Mouse (Mus musculus) neural tube, embryonic 14.5 days (tissue): ENCODE data around the gene Prmt8. TPM values are rescaled to one million over a fixed set of nuclear protein-coding genes. Genes with fewer than 3 reads are reported as not detected.
A peak's percentile ranks its signal among the peaks of the same experiment; 100 is the strongest.

Source experiments
- ATAC-seq: fragments of 200-750 bp; cut with Nextera tagmentation; 2 replicates; pipeline ENCODE4 v1.8.0; 2017; ENCODE audit warnings: low read depth, mild to moderate bottlenecking, moderate TSS enrichment, moderate library complexity
- H3K27ac ChIP-seq: fragments of 300-500 bp; sonication (generic); 2 replicates; pipeline ENCODE4 v1.5.1; 2014; ENCODE audit warnings: low read depth, mild to moderate bottlenecking, control low read depth, low read length, moderate library complexity, mixed read lengths
- H3K27me3 ChIP-seq: fragments of 300-500 bp; sonication (generic); 2 replicates; pipeline ENCODE4 v1.6.1; 2014; ENCODE audit warnings: low read length; ENCODE audit not compliant: control insufficient read depth, insufficient read depth
- H3K36me3 ChIP-seq: fragments of 300-500 bp; sonication (generic); 2 replicates; pipeline ENCODE4 v1.6.1; 2014; ENCODE audit warnings: low read length, mixed read lengths; ENCODE audit not compliant: control insufficient read depth, insufficient read depth
- H3K4me1 ChIP-seq: fragments of 300-500 bp; sonication (generic); 2 replicates; pipeline ENCODE4 v1.6.1; 2014; ENCODE audit warnings: low read length; ENCODE audit not compliant: control insufficient read depth, insufficient read depth
- H3K4me2 ChIP-seq: fragments of 300-500 bp; sonication (generic); 2 replicates; pipeline ENCODE4 v1.6.1; 2014; ENCODE audit warnings: mild to moderate bottlenecking, low read depth, low read length, control low read depth
- H3K4me3 ChIP-seq: fragments of 300-500 bp; sonication (generic); 2 replicates; pipeline ENCODE4 v1.5.1; 2014; ENCODE audit warnings: low read depth, low read length, control low read depth, mixed read lengths
- H3K9ac ChIP-seq: fragments of 300-500 bp; sonication (generic); replicated peaks from 2 replicates; pipeline ENCODE4 v1.6.1; 2014; ENCODE audit warnings: low read depth, mild to moderate bottlenecking, control low read depth, low read length, mixed read lengths
- H3K9me3 ChIP-seq: fragments of 300-500 bp; sonication (generic); 2 replicates; pipeline ENCODE4 v1.6.1; 2016; ENCODE audit warnings: low read length; ENCODE audit not compliant: control insufficient read depth
- WGBS: fragments of 180-500 bp; shearing (Covaris S2); extraction: QIAGEN DNeasy Blood & Tissue Kit; methylation state at CpG from one replicate; pipeline ENCODE4 v1.1.7; 2014; 5-methylcytosine and 5-hydroxymethylcytosine counted together
- polyA plus RNA-seq: library from polyadenylated mRNA; unstranded; fragments of >200 nt; fragmentation: Nextera tagmentation; extraction: Ambion mirVana; gene quantifications from 2 replicates; pipeline ENCODE4 v1.2.1, GENCODE M21; 2014

The Prmt8 gene
- polyA plus RNA-seq, 1 experiment from 2014 or later: 45.9 TPM

GRCm38 (mm10) chr6:127766641-127767200, 2.6 kb downstream of the Prmt8 start:
- H3K27ac ChIP-seq: peak overlapping the region; percentile 80
- H3K4me1 ChIP-seq: peaks cover 17% of the 10 kb centered on the region; the same call in 1 of the 2 replicates
- peak overlapping the region; percentile 75 for H3K9ac ChIP-seq
- peak; percentile 44 for ATAC-seq
- no peaks in the 10 kb centered on the region for H3K36me3 ChIP-seq
- H3K27me3 ChIP-seq: peaks cover 2% of the 10 kb centered on the region; the same call in 1 of the 2 replicates
- peak overlapping the region; percentile 81 for H3K4me2 ChIP-seq
- WGBS: under 1% methylated on average over 28 of the region's 28 CpGs
- peak overlapping the region; percentile 73 for H3K4me3 ChIP-seq
- no peaks in the 10 kb centered on the region for H3K9me3 ChIP-seq

- Histone ChIP-seq H3K4me3 (peak overlapping the region; percentile 73), H3K27me3 (peaks cover 2% of the 10 kb centered on the region; the same call in 1 of the 2 replicates), H3K9ac (peak overlapping the region; percentile 75; the same call in 1 of the 2 replicates), H3K4me2 (peak overlapping the region; percentile 81), H3K4me1 (peaks cover 17% of the 10 kb centered on the region; the same call in 1 of the 2 replicates), H3K27ac (no peak overlapping the region; the same call in 1 of the 2 replicates), H3K9me3 (no peaks in the 10 kb centered on the region), H3K36me3 (no peaks in the 10 kb centered on the region)
- ATAC-seq: no peak
- 6% methylated on average over 9 of the region's 11 CpGs for WGBS
Measured at GRCm38 (mm10) chr6:127766041-127766604, 3.1 kb downstream of the Prmt8 start.

- peaks cover 17% of the 10 kb centered on the region; the same call in 1 of the 2 replicates for H3K4me1 ChIP-seq
- peak overlapping the region; percentile 81 for H3K4me2 ChIP-seq
- peak overlapping the region; percentile 73; the same call in 1 of the 2 replicates for H3K4me3 ChIP-seq
- H3K27ac ChIP-seq: no peak overlapping the region
- ATAC-seq: no peak
- no peaks in the 10 kb centered on the region for H3K36me3 ChIP-seq
- 33% methylated on average over 5 of the region's 5 CpGs for WGBS
- H3K9ac ChIP-seq: no peak overlapping the region
- peaks cover 2% of the 10 kb centered on the region; the same call in 1 of the 2 replicates for H3K27me3 ChIP-seq
- no peaks in the 10 kb centered on the region for H3K9me3 ChIP-seq
Measured at GRCm38 (mm10) chr6:127765573-127765972, 3.7 kb downstream of the Prmt8 start.

- H3K9ac ChIP-seq: no peak overlapping the region
- WGBS: 53% methylated on average over 4 of the region's 4 CpGs
- no peak overlapping the region for H3K4me3 ChIP-seq
- peaks cover 17% of the 10 kb centered on the region for H3K4me1 ChIP-seq
- H3K27me3 ChIP-seq: no peaks in the 10 kb centered on the region
- no peak overlapping the region for H3K27ac ChIP-seq
- no peaks in the 10 kb centered on the region for H3K36me3 ChIP-seq
- no peak for ATAC-seq
- no peak overlapping the region for H3K4me2 ChIP-seq
- H3K9me3 ChIP-seq: no peaks in the 10 kb centered on the region
Measured at GRCm38 (mm10) chr6:127758264-127758663, 11.0 kb downstream of the Prmt8 start.

- H3K9me3 ChIP-seq: no peaks in the 10 kb centered on the region
- no peak overlapping the region for H3K27ac ChIP-seq
- H3K27me3 ChIP-seq: no peaks in the 10 kb centered on the region
- H3K4me3 ChIP-seq: no peak overlapping the region
- ATAC-seq: peak; percentile 31; the same call in 1 of the 2 replicates
- no peaks in the 10 kb centered on the region for H3K36me3 ChIP-seq
- no peak overlapping the region for H3K9ac ChIP-seq
- H3K4me2 ChIP-seq: no peak overlapping the region
- WGBS: 63% methylated on average over 5 of the region's 5 CpGs
- peaks cover 17% of the 10 kb centered on the region for H3K4me1 ChIP-seq
Measured at GRCm38 (mm10) chr6:127757667-127758167, 11.6 kb downstream of the Prmt8 start.

GRCm38 (mm10) chr6:127756856-127757255, 12.4 kb downstream of the Prmt8 start:
- Histone ChIP-seq H3K27me3 (no peaks in the 10 kb centered on the region), H3K4me3 (no peak overlapping the region), H3K9me3 (no peaks in the 10 kb centered on the region), H3K9ac (no peak overlapping the region), H3K4me1 (peaks cover 23% of the 10 kb centered on the region), H3K27ac (no peak overlapping the region), H3K4me2 (no peak overlapping the region), H3K36me3 (no peaks in the 10 kb centered on the region)
- no peak for ATAC-seq
- 10% methylated on average over 12 of the region's 12 CpGs for whole genome bisulfite sequencing

GRCm38 (mm10) chr6:127753228-127753627, 16.0 kb downstream of the Prmt8 start:
- H3K4me3 ChIP-seq: no peak overlapping the region
- peaks cover 19% of the 10 kb centered on the region for H3K4me1 ChIP-seq
- H3K9ac ChIP-seq: no peak overlapping the region
- ATAC-seq: no peak
- no peaks in the 10 kb centered on the region for H3K36me3 ChIP-seq
- 63% methylated on average over 6 of the region's 6 CpGs for WGBS
- H3K27ac ChIP-seq: no peak overlapping the region
- no peaks in the 10 kb centered on the region for H3K9me3 ChIP-seq
- H3K4me2 ChIP-seq: no peak overlapping the region
- H3K27me3 ChIP-seq: no peaks in the 10 kb centered on the region

- no peaks in the 10 kb centered on the region for H3K36me3 ChIP-seq
- H3K4me2 ChIP-seq: no peak overlapping the region
- H3K27ac ChIP-seq: no peak overlapping the region
- no peaks in the 10 kb centered on the region for H3K27me3 ChIP-seq
- H3K9me3 ChIP-seq: no peaks in the 10 kb centered on the region
- ATAC-seq: no peak
- H3K4me1 ChIP-seq: peaks cover 15% of the 10 kb centered on the region
- 55% methylated on average over 3 of the region's 3 CpGs for WGBS
- H3K9ac ChIP-seq: no peak overlapping the region
- H3K4me3 ChIP-seq: no peak overlapping the region
Measured at GRCm38 (mm10) chr6:127752681-127753080, 16.6 kb downstream of the Prmt8 start.

GRCm38 (mm10) chr6:127751499-127751898, 17.8 kb downstream of the Prmt8 start:
- ATAC-seq: no peak
- Histone ChIP-seq H3K4me2 (no peak overlapping the region), H3K9me3 (no peaks in the 10 kb centered on the region), H3K36me3 (no peaks in the 10 kb centered on the region), H3K4me3 (no peak overlapping the region), H3K9ac (no peak overlapping the region), H3K4me1 (0 out of 2 replicates have a peak, but pooled peaks cover 6% of the 10 kb centered on the region), H3K27me3 (no peaks in the 10 kb centered on the region), H3K27ac (no peak overlapping the region)
- WGBS: 32% methylated on average over 9 of the region's 9 CpGs
